Mouse (Mus musculus) splenic B cell, adult 2 months (primary cell): ENCODE measurements around the gene Cyp2d40.
"Not testable (repeated sequence)": the region's sequence is repeated elsewhere in the genome, so short reads cannot be mapped to it uniquely, and the experiment has no call there.

Source experiments
- DNase-seq: peaks from one replicate; pipeline ENCODE4 v3.0.0-alpha.2; 2011; ENCODE audit warnings: low read depth, low spot score
- H3K27me3 ChIP-seq: 2 replicates; pipeline ENCODE4 v1.6.1; 2012; ENCODE audit warnings: mild to moderate bottlenecking, low read length, moderate library complexity, mixed read lengths; ENCODE audit not compliant: control insufficient read depth, poor library complexity, insufficient read depth, severe bottlenecking
- H3K36me3 ChIP-seq: 2 replicates; pipeline ENCODE4 v1.6.1; 2012; ENCODE audit warnings: mild to moderate bottlenecking, low read length, moderate library complexity, mixed read lengths; ENCODE audit not compliant: control insufficient read depth, poor library complexity, insufficient read depth, severe bottlenecking

The Cyp2d40 gene

DNA sequence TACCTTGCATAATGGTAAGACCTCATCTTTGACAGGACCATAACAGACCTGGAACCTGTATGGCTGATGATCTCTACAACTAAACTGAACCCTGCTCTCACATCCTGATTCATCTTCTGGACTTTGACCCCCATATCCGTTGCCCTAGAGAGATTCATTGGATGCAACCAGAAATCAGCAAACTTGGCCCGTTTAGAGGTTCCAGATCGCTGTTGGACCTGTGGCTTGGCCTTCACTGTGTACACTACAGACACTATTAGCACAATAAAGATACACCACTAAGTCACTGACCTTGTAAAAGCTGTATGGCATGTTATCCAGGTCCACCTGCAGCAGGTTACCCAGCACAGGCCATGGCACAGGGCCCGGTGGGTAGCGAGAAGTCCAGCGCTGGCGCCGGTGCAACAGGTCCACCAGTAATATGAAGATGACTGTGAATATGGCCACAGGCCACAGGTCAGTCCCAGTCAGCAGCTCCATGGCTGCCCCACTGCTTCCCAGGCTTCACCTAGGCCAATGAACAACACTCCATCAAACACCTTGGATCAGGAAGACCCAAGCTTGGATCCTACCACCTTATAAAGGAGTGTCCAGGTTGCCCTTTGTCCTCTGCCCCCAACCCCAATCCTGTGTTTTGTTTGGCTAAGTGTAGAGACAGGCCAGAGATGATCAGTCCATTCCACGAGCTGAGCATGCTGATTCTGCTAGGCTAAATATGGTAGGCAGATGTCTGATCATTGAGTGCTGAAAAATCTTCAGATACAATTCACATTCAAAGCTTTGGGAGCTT, at the start of gene Cyp2d40:
Gene Cyp2d40, minus strand, starts transcription at position 553 of the 790 bp plus-strand sequence.
- no peaks in the 10 kb centered on the region for H3K27me3 ChIP-seq
- no peak for DNase-seq
- no peaks in the 10 kb centered on the region for H3K36me3 ChIP-seq

- no peak for DNase-seq
- H3K36me3 ChIP-seq, result peaks cover 10% of the 10 kb centered on the region; the same call in 1 of the 2 replicates
These were observed 46.6 kb upstream of the Cyp2d40 start for GRCm38 (mm10) chr15:82810556-82810955.

GRCm38 (mm10) chr15:82809511-82809910, 45.5 kb upstream of the Cyp2d40 start:
- H3K36me3 ChIP-seq, result peaks cover 8% of the 10 kb centered on the region; the same call in 1 of the 2 replicates
- no peak for DNase-seq
- no peaks in the 10 kb centered on the region for H3K27me3 ChIP-seq

More at GRCm38 (mm10) chr15:82810556-82810955, 46.6 kb upstream of the Cyp2d40 start:
- H3K27me3 ChIP-seq, result no peaks in the 10 kb centered on the region

- H3K36me3 ChIP-seq, result peaks cover 5% of the 10 kb centered on the region; the same call in 1 of the 2 replicates
- no peak for DNase-seq
- H3K27me3 ChIP-seq, result no peaks in the 10 kb centered on the region
These were observed 43.2 kb upstream of the Cyp2d40 start for GRCm38 (mm10) chr15:82806969-82807763.

DNA sequence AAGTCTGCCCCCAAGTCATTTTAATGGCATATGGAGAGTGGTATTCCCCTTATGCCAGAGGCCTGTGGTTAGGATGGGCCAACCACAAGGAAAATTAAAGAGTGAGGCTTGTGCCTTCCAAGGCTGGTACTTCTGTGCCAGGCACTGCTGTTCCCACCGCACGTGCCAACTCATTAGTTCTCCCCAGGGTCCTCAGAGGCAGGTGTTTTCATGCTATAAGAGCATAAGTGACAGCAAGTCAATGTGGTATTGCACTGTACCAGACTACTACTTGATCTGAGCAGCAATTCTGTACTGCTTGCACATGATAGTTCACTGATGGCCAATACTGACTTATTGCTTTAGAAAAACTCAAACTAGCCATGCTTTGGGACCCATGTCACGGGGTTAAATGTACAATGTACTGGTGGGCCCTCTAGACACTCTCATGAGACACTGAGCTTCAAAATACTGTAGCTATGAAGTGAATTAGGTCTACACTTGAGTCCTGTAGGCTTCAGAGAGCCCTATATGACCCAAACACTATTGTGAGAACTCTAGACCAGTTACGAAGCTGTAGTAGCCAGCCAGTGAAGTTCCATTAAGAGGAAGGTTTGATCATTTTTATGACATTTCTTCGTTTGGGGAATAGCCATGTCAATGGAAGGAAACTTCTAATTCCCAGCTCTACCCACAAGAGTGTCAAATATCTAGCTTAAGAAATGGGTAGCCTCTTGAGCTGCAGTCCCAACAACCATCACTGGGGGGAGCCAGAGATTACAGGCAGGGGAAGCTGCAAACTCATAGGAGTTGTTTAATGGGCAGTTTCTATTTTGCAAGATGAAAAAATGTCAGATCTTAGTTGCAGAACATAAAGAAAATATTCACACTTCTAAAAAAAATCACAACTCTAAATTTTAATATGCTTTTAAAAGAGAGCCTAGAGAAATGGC, 41.0 kb upstream of the Cyp2d40 start:
- Histone ChIP-seq H3K36me3 (0 out of 2 replicates have a peak, but pooled peaks cover 3% of the 10 kb centered on the region), H3K27me3 (no peaks in the 10 kb centered on the region)
- peak; percentile 84 for DNase-seq

- Histone ChIP-seq H3K27me3 (no peaks in the 10 kb centered on the region), H3K36me3 (no peaks in the 10 kb centered on the region)
- DNase-seq, result no peak
These were observed 32.0 kb upstream of the Cyp2d40 start for GRCm38 (mm10) chr15:82795936-82796440.

- DNase-seq, result no peak
- Histone ChIP-seq H3K27me3 (no peaks in the 10 kb centered on the region), H3K36me3 (no peaks in the 10 kb centered on the region)
These were observed 30.3 kb upstream of the Cyp2d40 start, which contains the start of gene Cyp2d26 for GRCm38 (mm10) chr15:82794277-82794676. TSS of gene Cyp2d26 (minus strand) at chr15:82794294.

DNA sequence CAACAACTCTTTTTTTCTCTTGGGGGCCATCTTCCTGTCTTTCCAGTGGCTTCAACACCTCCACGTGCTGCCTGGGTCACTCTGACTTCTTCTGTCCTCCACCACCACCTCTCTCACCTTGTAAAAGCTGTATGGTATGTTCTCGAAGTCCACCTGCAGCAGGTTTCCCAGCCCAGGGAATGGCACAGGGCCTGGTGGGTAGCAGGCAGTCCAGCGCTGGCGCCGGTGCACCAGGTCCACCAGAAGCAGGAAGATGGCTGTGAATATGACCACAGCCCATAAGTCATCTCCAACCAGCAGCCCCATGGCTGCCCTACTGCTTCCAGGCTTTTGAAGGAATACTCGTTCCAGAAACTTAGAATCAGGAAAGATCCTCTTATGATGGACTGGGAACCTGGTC, 29.9 kb upstream of the Cyp2d40 start:
- no peaks in the 10 kb centered on the region for H3K36me3 ChIP-seq
- no peaks in the 10 kb centered on the region for H3K27me3 ChIP-seq
- DNase-seq, result no peak

GRCm38 (mm10) chr15:82793454-82793853, 29.5 kb upstream of the Cyp2d40 start:
- Histone ChIP-seq H3K36me3 (no peaks in the 10 kb centered on the region), H3K27me3 (no peaks in the 10 kb centered on the region)

DNA sequence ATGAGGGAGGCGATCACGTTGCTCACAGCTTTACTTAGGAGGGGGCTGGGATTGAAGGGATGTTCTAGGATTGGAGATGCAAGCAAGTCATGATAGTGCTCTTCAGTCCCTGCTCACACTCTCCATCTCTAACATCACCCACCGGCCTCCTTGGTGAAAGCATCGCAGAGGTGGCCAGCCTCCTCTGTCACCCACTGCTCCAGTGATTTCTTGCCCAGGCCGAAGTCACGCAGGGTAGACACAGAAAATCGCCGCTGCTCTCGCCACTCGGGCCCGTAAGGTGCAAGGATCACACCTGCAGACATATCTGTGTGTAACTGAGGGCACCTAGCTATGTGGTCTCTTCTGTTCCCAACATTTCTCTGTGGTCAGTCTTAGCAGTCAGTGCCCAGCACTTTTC, 28.6 kb upstream of the Cyp2d40 start:
- Histone ChIP-seq H3K36me3 (no peaks in the 10 kb centered on the region), H3K27me3 (no peaks in the 10 kb centered on the region)
- no peak for DNase-seq

More at GRCm38 (mm10) chr15:82793454-82793853, 29.5 kb upstream of the Cyp2d40 start:
- DNase-seq, result no peak

DNA sequence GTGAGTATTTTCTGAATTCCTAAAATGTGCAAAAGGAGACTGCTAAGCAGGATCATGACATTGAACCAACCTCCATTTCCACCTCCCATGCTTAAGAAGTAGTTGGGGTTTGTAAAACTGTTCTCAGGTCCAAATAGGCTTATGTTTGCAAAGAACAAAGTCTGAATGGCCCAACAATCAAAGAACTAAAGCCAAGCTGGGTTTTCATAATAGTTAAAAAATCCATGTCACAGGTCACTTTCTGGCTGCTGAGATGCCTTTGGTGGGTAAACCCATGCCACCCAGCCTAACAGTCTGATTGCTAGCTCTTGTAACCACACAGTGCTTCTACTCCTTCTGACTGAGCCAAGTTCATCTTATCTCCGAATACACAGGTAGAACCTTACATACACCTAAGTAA, 20.6 kb upstream of the Cyp2d40 start:
- Histone ChIP-seq H3K36me3 (no peaks in the 10 kb centered on the region), H3K27me3 (no peaks in the 10 kb centered on the region)
- DNase-seq, result no peak

DNA sequence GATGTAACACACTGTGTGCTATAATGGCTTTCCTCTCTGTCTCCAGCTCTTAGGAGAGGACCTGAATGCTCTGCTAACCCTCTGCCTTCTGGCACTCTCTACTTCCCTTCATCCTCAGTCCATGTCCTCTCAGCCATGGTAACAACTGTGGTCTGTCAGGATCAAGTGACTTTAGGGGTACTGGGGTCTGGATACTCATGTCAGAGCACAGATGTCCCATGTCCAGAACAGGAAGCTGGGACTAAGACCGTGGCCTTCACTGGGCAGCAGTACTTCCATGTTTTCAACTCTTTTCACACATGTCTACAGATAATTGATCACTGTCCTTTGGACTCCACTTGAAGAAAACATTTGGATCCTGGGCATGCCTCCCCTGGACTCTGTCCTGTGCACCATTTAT, 19.8 kb upstream of the Cyp2d40 start:
- no peak for DNase-seq
- Histone ChIP-seq H3K27me3 (no peaks in the 10 kb centered on the region), H3K36me3 (no peaks in the 10 kb centered on the region)

DNA sequence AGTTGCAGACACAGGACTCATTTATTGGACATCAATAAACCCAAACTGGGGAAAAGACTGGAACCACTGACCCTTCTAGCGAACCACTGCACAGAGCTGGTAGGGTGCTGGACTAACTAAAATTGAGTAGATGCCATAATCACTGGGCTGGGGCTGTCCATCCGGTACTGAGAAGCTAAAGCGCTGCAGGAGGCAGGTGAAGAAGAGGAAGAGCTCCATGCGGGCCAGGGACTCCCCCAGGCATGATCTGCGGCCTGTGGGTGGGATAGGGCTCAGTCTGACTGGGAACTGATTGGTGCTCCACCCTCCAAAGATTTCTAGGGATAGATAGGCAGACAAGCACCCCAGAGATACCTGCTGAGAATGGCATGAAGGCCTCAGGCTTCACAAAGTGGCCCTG, 13.9 kb upstream of the Cyp2d40 start:
- DNase-seq, H3K27me3 ChIP-seq, H3K36me3 ChIP-seq: not testable (repeated sequence)

GRCm38 (mm10) chr15:82765943-82766342, 2.0 kb upstream of the Cyp2d40 start:
- Histone ChIP-seq H3K27me3 (no peaks in the 10 kb centered on the region), H3K36me3 (no peaks in the 10 kb centered on the region)
- DNase-seq, result no peak
